Mouse (Mus musculus): Measurements from ENCODE around the gene Mgat1. TPM values are rescaled to one million over a fixed set of nuclear protein-coding genes. Genes with fewer than 3 reads are reported as not detected.
A peak's percentile ranks its signal among the peaks of the same experiment; 100 is the strongest.

Gene Mgat1
- polyA plus RNA-seq, 1 experiment = 89.8 TPM

GRCm38 (mm10) chr11:49240310-49240709 is 3.7 kb upstream of the Mgat1 start:
- TF ChIP-seq POLR2A (IDR thresholded peaks at IDR 0.05; ENCODE audit: borderline replicate concordance, low read depth, low read length) = no peak
- TF ChIP-seq CTCF (IDR thresholded peaks at IDR 0.05; ENCODE audit: low read depth, low read length) = no peak
- H3K27ac ChIP-seq (ENCODE audit: insufficient read depth, low read depth, low read length) = no peak overlapping the region
- no peak overlapping the region for H3K4me3 ChIP-seq (ENCODE audit: insufficient read depth, low read length)
- H3K4me1 ChIP-seq (ENCODE audit: control insufficient read depth, insufficient read depth, low read length) = peaks cover 21% of the 10 kb centered on the region

- H3K27ac ChIP-seq (ENCODE audit: insufficient read depth, low read depth, low read length) = no peak overlapping the region
- H3K4me3 ChIP-seq (ENCODE audit: insufficient read depth, low read length) = no peak overlapping the region
- TF ChIP-seq CTCF (IDR thresholded peaks at IDR 0.05; ENCODE audit: low read depth, low read length) (no peak), POLR2A (IDR thresholded peaks at IDR 0.05; ENCODE audit: borderline replicate concordance, low read depth, low read length) (no peak)
- H3K4me1 ChIP-seq (ENCODE audit: control insufficient read depth, insufficient read depth, low read length) = peaks cover 20% of the 10 kb centered on the region
Observed at GRCm38 (mm10) chr11:49240874-49241273, 3.1 kb upstream of the Mgat1 start.

- Histone ChIP-seq H3K4me3 (ENCODE audit: insufficient read depth, low read length) (no peak overlapping the region), H3K4me1 (ENCODE audit: control insufficient read depth, insufficient read depth, low read length) (peaks cover 20% of the 10 kb centered on the region), H3K27ac (ENCODE audit: insufficient read depth, low read depth, low read length) (no peak overlapping the region)
- no peak for TF ChIP-seq CTCF (IDR thresholded peaks at IDR 0.05; ENCODE audit: low read depth, low read length)
- no peak for TF ChIP-seq POLR2A (IDR thresholded peaks at IDR 0.05; ENCODE audit: borderline replicate concordance, low read depth, low read length)
Observed at GRCm38 (mm10) chr11:49241471-49241870, 2.5 kb upstream of the Mgat1 start.

GRCm38 (mm10) chr11:49242944-49243626 is 906 bp upstream of the Mgat1 start:
- Histone ChIP-seq H3K4me1 (ENCODE audit: control insufficient read depth, insufficient read depth, low read length) (peaks cover 27% of the 10 kb centered on the region), H3K27ac (ENCODE audit: insufficient read depth, low read depth, low read length) (peak overlapping the region; percentile 36), H3K4me3 (ENCODE audit: insufficient read depth, low read length) (peak overlapping the region; percentile 54)
- no peak for TF ChIP-seq CTCF (IDR thresholded peaks at IDR 0.05; ENCODE audit: low read depth, low read length)
- no peak for TF ChIP-seq POLR2A (IDR thresholded peaks at IDR 0.05; ENCODE audit: borderline replicate concordance, low read depth, low read length)

GRCm38 (mm10) chr11:49244595-49244930 is 572 bp downstream of the Mgat1 start:
- peaks cover 40% of the 10 kb centered on the region for H3K4me1 ChIP-seq (ENCODE audit: control insufficient read depth, insufficient read depth, low read length)
- no peak for TF ChIP-seq POLR2A (IDR thresholded peaks at IDR 0.05; ENCODE audit: borderline replicate concordance, low read depth, low read length)
- no peak for TF ChIP-seq CTCF (IDR thresholded peaks at IDR 0.05; ENCODE audit: low read depth, low read length)
- H3K4me3 ChIP-seq (ENCODE audit: insufficient read depth, low read length) = peak overlapping the region; percentile 54
- H3K27ac ChIP-seq (ENCODE audit: insufficient read depth, low read depth, low read length) = peak overlapping the region; percentile 96

- Histone ChIP-seq H3K4me3 (ENCODE audit: insufficient read depth, low read length) (peak overlapping the region; percentile 65), H3K27ac (ENCODE audit: insufficient read depth, low read depth, low read length) (peak overlapping the region; percentile 96), H3K4me1 (ENCODE audit: control insufficient read depth, insufficient read depth, low read length) (peaks cover 44% of the 10 kb centered on the region)
- no peak for TF ChIP-seq CTCF (IDR thresholded peaks at IDR 0.05; ENCODE audit: low read depth, low read length)
Observed at GRCm38 (mm10) chr11:49245176-49245575, 1.2 kb downstream of the Mgat1 start.

GRCm38 (mm10) chr11:49245634-49246415 is 1.8 kb downstream of the Mgat1 start:
- Histone ChIP-seq H3K4me3 (ENCODE audit: insufficient read depth, low read length) (peak overlapping the region; percentile 65), H3K4me1 (ENCODE audit: control insufficient read depth, insufficient read depth, low read length) (peaks cover 44% of the 10 kb centered on the region), H3K27ac (ENCODE audit: insufficient read depth, low read depth, low read length) (peak overlapping the region; percentile 96)
- TF ChIP-seq CTCF (IDR thresholded peaks at IDR 0.05; ENCODE audit: low read depth, low read length) = no peak
- no peak for TF ChIP-seq POLR2A (IDR thresholded peaks at IDR 0.05; ENCODE audit: borderline replicate concordance, low read depth, low read length)

GRCm38 (mm10) chr11:49246523-49246922 is 2.5 kb downstream of the Mgat1 start:
- TF ChIP-seq POLR2A (IDR thresholded peaks at IDR 0.05; ENCODE audit: borderline replicate concordance, low read depth, low read length) = no peak
- no peak for TF ChIP-seq CTCF (IDR thresholded peaks at IDR 0.05; ENCODE audit: low read depth, low read length)
- 0 out of 2 replicates have a peak overlapping the region, but pooled peaks have one; percentile 96 for H3K27ac ChIP-seq (ENCODE audit: insufficient read depth, low read depth, low read length)
- peaks cover 42% of the 10 kb centered on the region for H3K4me1 ChIP-seq (ENCODE audit: control insufficient read depth, insufficient read depth, low read length)
- H3K4me3 ChIP-seq (ENCODE audit: insufficient read depth, low read length) = peak overlapping the region; percentile 23

- TF ChIP-seq CTCF (IDR thresholded peaks at IDR 0.05; ENCODE audit: low read depth, low read length) = no peak
- no peak for TF ChIP-seq POLR2A (IDR thresholded peaks at IDR 0.05; ENCODE audit: borderline replicate concordance, low read depth, low read length)
- 0 out of 2 replicates have a peak overlapping the region, but pooled peaks have one; percentile 1 for H3K27ac ChIP-seq (ENCODE audit: insufficient read depth, low read depth, low read length)
- peak overlapping the region; percentile 23 for H3K4me3 ChIP-seq (ENCODE audit: insufficient read depth, low read length)
- H3K4me1 ChIP-seq (ENCODE audit: control insufficient read depth, insufficient read depth, low read length) = peaks cover 45% of the 10 kb centered on the region
Observed at GRCm38 (mm10) chr11:49247255-49247654, 3.3 kb downstream of the Mgat1 start.

All from bone marrow macrophage, adult 2 months (primary cell).